Mouse (Mus musculus) erythroblast, embryonic 14.5 days (primary cell): ENCODE data around the gene C1qtnf9.

Experiments
- GATA1 ChIP-seq: IDR thresholded peaks from 2 replicates; pipeline ENCODE4 v1.6.1; 2012; ENCODE audit warnings: low read length, inconsistent platforms, mixed read lengths
- TAL1 ChIP-seq: IDR thresholded peaks from 3 replicates; pipeline ENCODE4 v1.6.1; 2012; ENCODE audit warnings: low read length, inconsistent platforms, mixed read lengths

DNA sequence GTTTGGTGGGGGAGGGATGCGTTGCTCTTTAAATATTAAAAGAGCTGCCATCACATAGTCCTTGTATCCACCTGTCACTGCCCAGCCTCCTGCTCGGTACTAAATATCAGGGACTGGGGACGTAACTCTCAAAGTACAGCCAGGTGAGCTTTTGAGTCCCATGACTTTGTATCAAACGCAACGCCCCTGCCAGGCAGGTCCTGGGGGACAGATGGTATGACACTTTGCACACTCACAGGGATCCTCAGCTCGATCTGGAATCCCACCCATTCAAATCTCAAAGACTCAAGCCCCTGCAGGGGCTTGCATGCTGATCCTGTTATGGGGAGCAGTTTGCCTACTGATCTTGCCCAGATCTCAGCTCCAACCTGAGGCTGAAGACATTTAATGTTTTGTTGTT is 2.7 kb downstream of the C1qtnf9 start:
- no peak for TF ChIP-seq GATA1
- TF ChIP-seq TAL1 = no peak
